Mouse (Mus musculus) midbrain, embryonic 12.5 days (tissue): ENCODE results near the gene Tep1. TPM values are rescaled to one million over a fixed set of nuclear protein-coding genes. Genes with fewer than 3 reads are reported as not detected.
A peak's percentile ranks its signal among the peaks of the same experiment; 100 is the strongest.

ENCODE experiments used
- ATAC-seq: fragments of 200-750 bp; cut with Nextera tagmentation; 2 replicates; pipeline ENCODE4 v1.8.0; 2017; ENCODE audit warnings: low read depth, moderate TSS enrichment, moderate library complexity; ENCODE audit not compliant: low FRiP score
- H3K27ac ChIP-seq: fragments of 300-500 bp; sonication (generic); replicated peaks from 2 replicates; pipeline ENCODE4 v1.5.1; 2016; ENCODE audit warnings: mild to moderate bottlenecking
- H3K27me3 ChIP-seq: fragments of 300-500 bp; sonication (generic); 2 replicates; pipeline ENCODE4 v1.6.1; 2016; ENCODE audit warnings: mild to moderate bottlenecking
- H3K36me3 ChIP-seq: fragments of 300-500 bp; sonication (generic); 2 replicates; pipeline ENCODE4 v1.6.1; 2016
- H3K4me1 ChIP-seq: fragments of 300-500 bp; sonication (generic); 2 replicates; pipeline ENCODE4 v1.6.1; 2016
- H3K4me2 ChIP-seq: fragments of 300-500 bp; sonication (generic); replicated peaks from 2 replicates; pipeline ENCODE4 v1.6.1; 2016; ENCODE audit warnings: mild to moderate bottlenecking, moderate library complexity
- H3K4me3 ChIP-seq: fragments of 300-500 bp; sonication (generic); 2 replicates; pipeline ENCODE4 v1.5.1; 2016; ENCODE audit warnings: mild to moderate bottlenecking
- H3K9ac ChIP-seq: fragments of 300-500 bp; sonication (generic); replicated peaks from 2 replicates; pipeline ENCODE4 v1.6.1; 2016; ENCODE audit warnings: mild to moderate bottlenecking, moderate library complexity
- H3K9me3 ChIP-seq: fragments of 300-500 bp; sonication (generic); 2 replicates; pipeline ENCODE4 v1.6.1; 2016; ENCODE audit warnings: mild to moderate bottlenecking
- WGBS: fragments of 180-500 bp; shearing (Covaris S2); methylation state at CpG from one replicate; pipeline ENCODE4 v1.1.7; 2016; 5-methylcytosine and 5-hydroxymethylcytosine counted together
- polyA plus RNA-seq: library from polyadenylated mRNA; unstranded; fragments of >200 nt; fragmentation: Nextera tagmentation; extraction: Ambion mirVana; gene quantifications from 2 replicates; pipeline ENCODE4 v1.2.1, GENCODE M21; 2016

Gene Tep1
- polyA plus RNA-seq, 1 experiment from 2014 or later, result 3.7 TPM

- Histone ChIP-seq H3K4me1 (0 out of 2 replicates have a peak, but pooled peaks cover 2% of the 10 kb centered on the region), H3K4me3 (no peak overlapping the region), H3K4me2 (no peak overlapping the region), H3K27ac (no peak overlapping the region), H3K9me3 (no peaks in the 10 kb centered on the region), H3K9ac (no peak overlapping the region), H3K27me3 (no peaks in the 10 kb centered on the region; the same call in 1 of the 2 replicates), H3K36me3 (no peaks in the 10 kb centered on the region)
- WGBS, result 64% methylated on average over 4 of the region's 4 CpGs
- ATAC-seq, result no peak
Observed at GRCm38 (mm10) chr14:50802843-50803562, 67.4 kb downstream of the Tep1 start.

DNA sequence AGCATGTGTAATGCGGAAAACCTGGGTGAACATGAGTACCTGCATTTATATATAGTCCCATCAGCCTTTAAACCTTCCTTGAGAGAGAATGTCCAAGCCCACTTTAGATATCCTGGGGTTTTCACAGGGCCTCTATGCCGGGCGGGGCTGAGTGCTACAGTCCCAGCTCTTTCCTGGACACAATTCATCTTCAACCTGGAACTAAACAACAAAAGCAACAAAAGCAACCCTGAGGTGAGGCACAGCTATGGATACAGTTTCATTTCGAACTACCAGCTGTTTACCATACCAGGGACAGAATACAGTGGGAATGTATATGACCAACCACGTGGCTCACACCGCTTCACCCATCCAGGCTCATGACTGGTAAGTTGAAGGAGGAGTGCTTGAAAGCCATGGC lies 67.9 kb downstream of the Tep1 start:
- no peak overlapping the region for H3K9ac ChIP-seq
- H3K4me2 ChIP-seq, result no peak overlapping the region
- H3K27me3 ChIP-seq, result no peaks in the 10 kb centered on the region; the same call in 1 of the 2 replicates
- H3K36me3 ChIP-seq, result no peaks in the 10 kb centered on the region
- H3K27ac ChIP-seq, result no peak overlapping the region
- 92% methylated on average over 6 of the region's 6 CpGs for WGBS
- 0 out of 2 replicates have a peak, but pooled peaks cover 2% of the 10 kb centered on the region for H3K4me1 ChIP-seq
- ATAC-seq, result no peak
- no peak overlapping the region for H3K4me3 ChIP-seq
- no peaks in the 10 kb centered on the region for H3K9me3 ChIP-seq

DNA sequence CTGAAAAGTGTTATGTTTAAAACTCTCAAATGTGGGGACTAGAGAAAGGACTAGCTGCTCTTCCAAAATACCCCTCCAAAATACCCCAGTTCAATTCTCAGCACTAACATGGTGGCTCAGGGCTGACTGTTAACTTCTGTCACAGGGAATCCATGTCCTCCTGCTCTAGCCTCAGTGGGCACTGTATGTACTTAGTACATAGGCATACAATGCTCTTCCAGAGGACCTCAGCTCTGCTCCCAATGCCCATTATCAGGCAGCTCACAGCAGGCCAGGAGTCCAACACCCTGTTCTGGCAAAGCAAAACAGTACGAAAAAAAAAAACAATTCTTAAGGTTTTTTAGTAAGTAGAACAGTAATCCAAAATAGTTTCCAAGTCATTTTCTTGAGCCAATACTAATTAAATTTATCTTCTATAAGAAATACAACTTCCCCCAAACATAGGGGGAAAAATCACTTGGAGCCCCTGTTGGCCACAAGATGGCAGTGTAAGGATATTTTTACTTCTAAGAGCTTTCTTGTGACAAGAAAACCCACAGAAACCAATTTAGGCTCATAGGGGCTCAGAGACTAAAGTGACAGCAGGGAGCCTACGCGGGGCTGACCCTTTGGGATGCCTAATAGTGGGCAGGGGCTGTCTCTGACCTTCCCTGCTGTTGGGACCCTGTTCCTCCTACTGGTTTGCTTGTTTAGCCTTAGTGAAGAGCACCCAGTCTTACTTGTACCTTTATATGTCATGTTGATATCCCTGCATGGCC lies 70.7 kb downstream of the Tep1 start:
- Histone ChIP-seq H3K9ac (no peak overlapping the region), H3K4me3 (no peak overlapping the region), H3K4me2 (no peak overlapping the region), H3K9me3 (no peaks in the 10 kb centered on the region), H3K27me3 (no peaks in the 10 kb centered on the region), H3K36me3 (no peaks in the 10 kb centered on the region), H3K27ac (no peak overlapping the region), H3K4me1 (0 out of 2 replicates have a peak, but pooled peaks cover 2% of the 10 kb centered on the region)
- peak; percentile 55 for ATAC-seq
- 1% methylated on average over 3 of the region's 3 CpGs for WGBS

- no peak overlapping the region for H3K9ac ChIP-seq
- ATAC-seq, result no peak
- H3K36me3 ChIP-seq, result no peaks in the 10 kb centered on the region
- 0 out of 2 replicates have a peak, but pooled peaks cover 2% of the 10 kb centered on the region for H3K4me1 ChIP-seq
- WGBS, result 62% methylated on average over 2 of the region's 2 CpGs
- H3K4me3 ChIP-seq, result no peak overlapping the region
- H3K9me3 ChIP-seq, result no peaks in the 10 kb centered on the region
- no peaks in the 10 kb centered on the region for H3K27me3 ChIP-seq
- H3K4me2 ChIP-seq, result no peak overlapping the region
- H3K27ac ChIP-seq, result no peak overlapping the region
Observed at GRCm38 (mm10) chr14:50798512-50798911, 71.8 kb downstream of the Tep1 start.

GRCm38 (mm10) chr14:50796464-50796863 lies 73.9 kb downstream of the Tep1 start:
- no peak overlapping the region for H3K4me3 ChIP-seq
- WGBS, result 89% methylated on average over 1 of the region's 1 CpGs
- no peak for ATAC-seq
- H3K36me3 ChIP-seq, result no peaks in the 10 kb centered on the region
- no peaks in the 10 kb centered on the region for H3K27me3 ChIP-seq
- no peaks in the 10 kb centered on the region for H3K9me3 ChIP-seq
- 0 out of 2 replicates have a peak, but pooled peaks cover 2% of the 10 kb centered on the region for H3K4me1 ChIP-seq
- H3K4me2 ChIP-seq, result no peak overlapping the region
- H3K27ac ChIP-seq, result no peak overlapping the region
- no peak overlapping the region for H3K9ac ChIP-seq

DNA sequence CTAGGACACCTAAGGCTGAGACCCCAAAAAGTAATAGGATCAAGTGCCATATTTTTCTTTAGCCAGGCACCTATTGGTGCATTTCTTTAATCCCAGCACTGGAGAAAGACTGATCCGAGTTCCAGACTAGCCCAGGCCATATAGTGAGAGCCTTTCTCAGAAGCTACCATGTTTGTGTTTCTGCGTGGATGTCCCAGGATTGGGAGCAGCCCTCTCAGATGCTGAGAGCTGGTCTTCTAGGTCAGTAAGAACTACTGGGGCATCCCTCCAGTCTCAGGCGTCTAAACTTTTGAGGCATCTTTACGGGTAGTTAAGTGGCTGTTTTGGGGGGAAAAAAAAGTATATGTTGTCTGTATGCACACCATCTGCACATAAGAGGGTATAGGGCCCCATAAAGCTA lies 74.4 kb downstream of the Tep1 start:
- WGBS, result 93% methylated on average over 4 of the region's 4 CpGs
- no peak for ATAC-seq
- Histone ChIP-seq H3K9ac (no peak overlapping the region), H3K9me3 (no peaks in the 10 kb centered on the region), H3K4me1 (0 out of 2 replicates have a peak, but pooled peaks cover 2% of the 10 kb centered on the region), H3K4me3 (no peak overlapping the region), H3K4me2 (no peak overlapping the region), H3K27ac (no peak overlapping the region), H3K36me3 (no peaks in the 10 kb centered on the region), H3K27me3 (no peaks in the 10 kb centered on the region)

DNA sequence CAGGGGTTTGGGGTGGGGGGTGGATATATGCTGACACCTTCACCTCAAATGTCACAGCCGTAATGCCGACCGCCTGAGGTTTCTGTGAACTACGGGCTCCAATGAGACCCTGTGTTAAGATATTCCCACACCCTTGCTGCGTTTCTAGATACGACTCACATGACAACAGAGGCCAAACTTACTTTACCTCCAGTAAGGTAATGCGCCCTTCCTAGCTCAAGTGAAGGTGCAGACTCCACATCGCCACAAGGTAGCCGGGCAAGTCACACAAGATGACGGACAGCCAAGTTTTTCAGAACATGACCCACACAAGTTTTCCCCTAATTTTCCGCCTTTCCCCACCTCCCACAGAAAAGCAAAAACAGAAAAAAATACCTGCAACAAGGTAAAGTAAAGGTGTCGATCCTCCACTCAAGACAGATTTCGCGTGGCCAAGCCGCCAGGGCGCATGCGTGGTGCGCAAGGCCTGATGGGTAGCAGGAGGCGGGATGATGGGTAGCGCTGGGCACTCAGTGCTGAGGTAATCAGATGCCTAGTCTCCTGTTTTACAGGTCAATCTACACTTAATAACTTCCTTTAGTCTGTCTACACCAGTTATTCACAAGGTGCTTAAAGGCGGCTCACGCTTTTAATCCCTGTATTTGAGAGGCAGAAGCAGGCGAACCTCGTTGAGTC lies 75.0 kb downstream of the Tep1 start:
- 0 out of 2 replicates have a peak, but pooled peaks cover 2% of the 10 kb centered on the region for H3K4me1 ChIP-seq
- 93% methylated on average over 24 of the region's 24 CpGs for WGBS
- no peak overlapping the region for H3K9ac ChIP-seq
- H3K4me3 ChIP-seq, result no peak overlapping the region
- H3K36me3 ChIP-seq, result no peaks in the 10 kb centered on the region
- ATAC-seq, result no peak
- no peaks in the 10 kb centered on the region for H3K27me3 ChIP-seq
- H3K9me3 ChIP-seq, result no peaks in the 10 kb centered on the region
- H3K4me2 ChIP-seq, result no peak overlapping the region
- no peak overlapping the region for H3K27ac ChIP-seq

- 17% methylated on average over 2 of the region's 2 CpGs for WGBS
- Histone ChIP-seq H3K27ac (no peak overlapping the region), H3K4me1 (peaks cover 8% of the 10 kb centered on the region), H3K4me3 (no peak overlapping the region), H3K4me2 (no peak overlapping the region), H3K9ac (no peak overlapping the region), H3K27me3 (no peaks in the 10 kb centered on the region), H3K36me3 (no peaks in the 10 kb centered on the region), H3K9me3 (no peaks in the 10 kb centered on the region)
- no peak for ATAC-seq
Observed at GRCm38 (mm10) chr14:50788157-50788556, 82.2 kb downstream of the Tep1 start.

DNA sequence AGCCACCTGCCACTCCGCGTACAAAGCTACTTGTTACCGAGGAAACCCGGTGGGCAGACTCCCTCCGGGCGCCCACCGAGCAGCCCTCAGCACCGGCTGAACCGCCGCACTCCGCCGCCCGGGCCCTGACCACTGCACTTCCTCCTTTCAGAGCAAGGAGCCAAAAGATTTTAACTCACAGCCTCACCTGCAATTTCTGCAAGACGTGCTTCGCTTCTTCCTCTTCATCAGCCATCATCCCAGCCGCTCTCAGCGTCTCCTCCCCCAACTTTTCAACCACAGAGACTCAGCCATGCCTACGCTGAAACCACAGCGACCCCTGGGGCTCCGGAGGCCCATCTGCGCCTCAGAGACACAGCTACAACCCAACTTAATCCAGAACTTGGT lies 85.1 kb downstream of the Tep1 start, which contains the start of gene Ttc5:
Gene Ttc5 (minus strand): TSS at position 269 of the 387 bp plus-strand sequence.
- H3K27me3 ChIP-seq, result no peaks in the 10 kb centered on the region
- H3K4me1 ChIP-seq, result peaks cover 8% of the 10 kb centered on the region
- ATAC-seq, result peak; percentile 94
- H3K36me3 ChIP-seq, result peaks cover 22% of the 10 kb centered on the region
- 1% methylated on average over 21 of the region's 21 CpGs for WGBS
- peak within 1 kb of the TSS; percentile 76 for H3K4me3 ChIP-seq
- peak within 1 kb of the TSS; percentile 53 for H3K4me2 ChIP-seq
- peak within 1 kb of the TSS; percentile 69 for H3K27ac ChIP-seq
- H3K9ac ChIP-seq, result peak within 1 kb of the TSS; percentile 84
- no peaks in the 10 kb centered on the region for H3K9me3 ChIP-seq

- Histone ChIP-seq H3K4me3 (peak overlapping the region; percentile 76), H3K27ac (peak overlapping the region; percentile 69), H3K4me1 (peaks cover 8% of the 10 kb centered on the region), H3K36me3 (peaks cover 28% of the 10 kb centered on the region), H3K27me3 (no peaks in the 10 kb centered on the region), H3K9me3 (no peaks in the 10 kb centered on the region), H3K9ac (peak overlapping the region; percentile 84), H3K4me2 (peak overlapping the region; percentile 53)
- WGBS, result 28% methylated on average over 16 of the region's 16 CpGs
- no peak for ATAC-seq
Observed at GRCm38 (mm10) chr14:50784391-50785250, 85.7 kb downstream of the Tep1 start.

DNA sequence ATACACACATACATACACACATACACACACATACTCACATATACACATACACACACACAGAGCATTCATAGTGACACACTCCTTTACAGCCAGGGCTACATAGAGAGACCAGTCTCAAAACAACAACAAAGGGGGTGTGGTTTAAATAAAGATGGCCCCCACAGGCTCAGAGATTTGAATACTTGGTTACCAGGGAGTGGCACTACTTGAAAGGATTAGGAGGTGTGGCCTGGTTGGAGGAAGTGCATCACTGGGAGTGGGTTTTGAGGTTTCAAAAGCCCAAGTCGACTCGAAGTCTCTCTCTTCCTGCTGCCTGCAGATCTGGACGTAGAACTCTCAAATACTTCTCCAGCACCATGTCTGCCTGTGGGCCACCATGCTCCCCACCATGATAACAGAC lies 88.2 kb downstream of the Tep1 start:
- H3K9me3 ChIP-seq, result no peaks in the 10 kb centered on the region
- no peak overlapping the region for H3K27ac ChIP-seq
- H3K9ac ChIP-seq, result no peak overlapping the region
- no peak overlapping the region for H3K4me3 ChIP-seq
- no peak for ATAC-seq
- H3K4me1 ChIP-seq, result peaks cover 8% of the 10 kb centered on the region
- 92% methylated on average over 3 of the region's 3 CpGs for WGBS
- H3K4me2 ChIP-seq, result no peak overlapping the region
- H3K27me3 ChIP-seq, result no peaks in the 10 kb centered on the region
- peaks cover 40% of the 10 kb centered on the region for H3K36me3 ChIP-seq
